Comparison of ENCODE assay signal across 23 mouse cellular contexts in genomic region chr13:28700081-28700480, GRCm38 (mm10).
"Had no signal": no experiment of that assay in that cellular context is flagged by ENCODE, and none has a peak within 500 bp of the region (broad histone marks: within the 10 kb centered on the region; RNA-seq: fewer than 3 reads in every experiment).

No protein-coding gene starts in this region.

- H3K9ac ChIP-seq: intestine, embryonic 15.5 days; liver, embryonic 12.5 days; liver, embryonic 15.5 days; neural tube, embryonic 12.5 days; neural tube, embryonic 15.5 days; stomach, embryonic 15.5 days had no signal

- H3K4me2 ChIP-seq: intestine, embryonic 15.5 days; liver, embryonic 12.5 days; liver, embryonic 15.5 days; midbrain, embryonic 11.5 days; neural tube, embryonic 12.5 days; neural tube, embryonic 15.5 days; stomach, embryonic 15.5 days had no signal

- H3K36me3 ChIP-seq: intestine, embryonic 15.5 days; liver, embryonic 12.5 days; liver, embryonic 15.5 days; neural tube, embryonic 12.5 days; neural tube, embryonic 15.5 days; stomach, embryonic 15.5 days had no signal

- H3K27ac ChIP-seq: intestine, embryonic 15.5 days; liver, embryonic 12.5 days; liver, embryonic 15.5 days; neural tube, embryonic 12.5 days; neural tube, embryonic 15.5 days; stomach, embryonic 15.5 days had no signal

- ATAC-seq: liver, embryonic 12.5 days; lung, postnatal 0 days had no signal

- H3K4me1 ChIP-seq: intestine, embryonic 15.5 days; liver, embryonic 15.5 days had no signal

- DNase-seq: kidney, adult 11 months; kidney, adult 9 months; kidney, postnatal 14 days; kidney, postnatal 4 days; left cerebral cortex, postnatal 4 days; liver; lung, adult 18-20 months; lung, postnatal 36 days; midbrain, embryonic 14.5 days; right cerebral cortex, adult 18-20 months; right cerebral cortex, postnatal 14 days; spleen, adult 18-20 months; thymus, adult 2 months; thymus, postnatal 14 days; thymus, postnatal 4 days had no signal

- H3K27me3 ChIP-seq: intestine, embryonic 15.5 days; liver, embryonic 12.5 days; liver, embryonic 15.5 days; neural tube, embryonic 12.5 days; neural tube, embryonic 15.5 days; stomach, embryonic 15.5 days had no signal

- H3K4me3 ChIP-seq: intestine, embryonic 15.5 days; liver, embryonic 12.5 days; liver, embryonic 15.5 days; neural tube, embryonic 12.5 days; neural tube, embryonic 15.5 days; stomach, embryonic 15.5 days had no signal

- H3K9me3 ChIP-seq: intestine, embryonic 15.5 days; liver, embryonic 12.5 days; liver, embryonic 15.5 days; neural tube, embryonic 12.5 days; neural tube, embryonic 15.5 days; stomach, embryonic 15.5 days had no signal
